Mouse (Mus musculus) forebrain, embryonic 10.5 days (tissue): Measurements from ENCODE around the gene Slc38a5. TPM values are rescaled to one million over a fixed set of nuclear protein-coding genes. Genes with fewer than 3 reads are reported as not detected.

ENCODE experiments used
- polyA plus RNA-seq: library from polyadenylated mRNA; unstranded; fragments of >200 nt; fragmentation: Nextera tagmentation; extraction: Ambion mirVana; gene quantifications from 2 replicates; pipeline ENCODE4 v1.2.1, GENCODE M21; 2016

The Slc38a5 gene
- polyA plus RNA-seq, 1 experiment from 2014 or later = 7.5 TPM

Other genes starting within 250 kb of the Slc38a5 start
- 106 and 109 TPM in 2 replicates for gene Suv39h1, start 196.4 kb upstream of the Slc38a5 start, polyA plus RNA-seq
- 0.14 and 0.17 TPM in 2 replicates for gene Was, start 180.6 kb upstream of the Slc38a5 start, polyA plus RNA-seq
- 23.7 and 24.4 TPM in 2 replicates for gene Wdr13, start 138.2 kb upstream of the Slc38a5 start, polyA plus RNA-seq
- 465 and 505 TPM in 2 replicates for gene Rbm3, start 125.3 kb upstream of the Slc38a5 start, polyA plus RNA-seq
- 9.8 and 10.4 TPM in 2 replicates for gene Tbc1d25, start 95.0 kb upstream of the Slc38a5 start, polyA plus RNA-seq
- gene Ebp, start 77.6 kb upstream of the Slc38a5 start, polyA plus RNA-seq = 27.7 and 30.9 TPM in 2 replicates
- gene Porcn, start 64.6 kb upstream of the Slc38a5 start, polyA plus RNA-seq = 12.1 and 12.8 TPM in 2 replicates
- 47.9 and 48.9 TPM in 2 replicates for gene Ftsj1, start 18.7 kb upstream of the Slc38a5 start, polyA plus RNA-seq
- not detected in 2 replicates for gene Ssxb10, start 56.3 kb downstream of the Slc38a5 start, polyA plus RNA-seq
- gene Ssxb9, start 95.8 kb downstream of the Slc38a5 start, polyA plus RNA-seq = not detected in 2 replicates
- gene Ssxb1, start 142.2 kb downstream of the Slc38a5 start, polyA plus RNA-seq = not detected in 2 replicates
- not detected in 2 replicates for gene Ssxb2, start 190.6 kb downstream of the Slc38a5 start, polyA plus RNA-seq